Mouse (Mus musculus) gastrocnemius, postnatal 25 days (tissue): ENCODE data around the gene Cdh3. TPM values are rescaled to one million over a fixed set of nuclear protein-coding genes. Genes with fewer than 3 reads are reported as not detected.

Source experiments
- DNase-seq: peaks from one replicate; pipeline ENCODE4 v3.0.0; 2022
- total RNA-seq, 2 experiments: library from RNA; stranded (reverse); gene quantifications; 1 replicate in 1 of 2; 2 replicates in 1 of 2; pipeline ENCODE4 v1.2.3; 2021

Gene Cdh3
- total RNA-seq, 2 experiments from 2014 or later = 0.05 TPM; not detected in 1

DNA sequence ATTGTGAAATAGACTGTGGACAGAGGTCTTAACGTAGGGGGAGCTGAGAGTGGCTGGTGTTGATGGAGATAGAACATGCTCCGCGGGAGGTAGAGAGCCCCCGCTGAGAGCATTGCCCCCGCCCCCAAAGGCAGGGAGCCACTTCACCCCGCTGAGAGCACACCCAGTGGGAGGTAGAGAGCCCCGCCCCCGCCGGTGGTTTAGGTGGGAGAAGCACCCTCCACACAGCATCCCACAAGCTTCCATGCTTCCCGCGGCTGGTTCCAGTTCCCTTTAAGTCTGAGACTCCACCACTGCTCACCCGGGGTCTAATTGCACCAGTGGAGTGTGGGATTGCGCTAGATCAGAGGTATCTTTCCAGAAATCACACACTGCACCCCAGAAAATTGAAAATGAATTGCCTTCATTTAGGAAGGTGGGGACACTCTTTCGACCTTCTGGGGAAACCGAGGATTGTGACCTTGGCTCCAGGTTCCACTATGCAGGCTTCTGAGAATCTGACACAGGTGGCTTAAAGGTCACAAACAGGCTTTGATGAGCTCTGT, 96.0 kb downstream of the Cdh3 start:
- no peak for DNase-seq

Other genes with a start within 250 kb of the Cdh3 start
- gene Smpd3, start 172.9 kb upstream of the Cdh3 start, total RNA-seq = 1 to 10 TPM in 1 of 2 experiments, under 1 TPM in 1; 0.84 to 1.1 TPM
- gene Zfp90, start 95.6 kb upstream of the Cdh3 start, total RNA-seq = 1 to 10 TPM; 1.4 to 2.0 TPM
- not detected for gene 6030452D12Rik, start 10.4 kb upstream of the Cdh3 start, total RNA-seq
- gene Gm10073, start 62.6 kb downstream of the Cdh3 start, total RNA-seq = 10 to 100 TPM; 92.1 to 97.0 TPM
- gene Cdh1, start 92.5 kb downstream of the Cdh3 start, total RNA-seq = under 1 TPM; 0.43 to 0.49 TPM
- 1 to 10 TPM; 8.9 to 9.9 TPM for gene Tango6, start 172.2 kb downstream of the Cdh3 start, total RNA-seq